Mouse (Mus musculus) heart, embryonic 11.5 days (tissue): ENCODE results near the gene Yme1l1. TPM values are rescaled to one million over a fixed set of nuclear protein-coding genes. Genes with fewer than 3 reads are reported as not detected.

Source experiments
- ATAC-seq: fragments of 200-750 bp; cut with Nextera tagmentation; replicated peaks from 2 replicates; pipeline ENCODE4 v1.8.0; 2017; ENCODE audit warnings: moderate library complexity; ENCODE audit not compliant: insufficient number of reproducible peaks, low FRiP score, low TSS enrichment
- H3K27ac ChIP-seq: fragments of 300-500 bp; sonication (generic); 2 replicates; pipeline ENCODE4 v1.5.1; 2014; ENCODE audit warnings: mild to moderate bottlenecking, low read depth, low read length
- H3K27me3 ChIP-seq: fragments of 300-500 bp; sonication (generic); 2 replicates; pipeline ENCODE4 v1.6.1; 2014; ENCODE audit warnings: mild to moderate bottlenecking, low read length, mixed read lengths; ENCODE audit not compliant: control insufficient read depth, insufficient read depth
- H3K36me3 ChIP-seq: fragments of 300-500 bp; sonication (generic); 2 replicates; pipeline ENCODE4 v1.6.1; 2014; ENCODE audit warnings: mild to moderate bottlenecking, low read length, moderate library complexity, mixed read lengths; ENCODE audit not compliant: control insufficient read depth, insufficient read depth
- H3K4me1 ChIP-seq: fragments of 300-500 bp; sonication (generic); 2 replicates; pipeline ENCODE4 v1.6.1; 2014; ENCODE audit warnings: low read length; ENCODE audit not compliant: control insufficient read depth, insufficient read depth
- H3K4me2 ChIP-seq: fragments of 300-500 bp; sonication (generic); 2 replicates; pipeline ENCODE4 v1.6.1; 2014; ENCODE audit warnings: mild to moderate bottlenecking, moderate library complexity
- H3K4me3 ChIP-seq: fragments of 300-500 bp; sonication (generic); 2 replicates; pipeline ENCODE4 v1.5.1; 2014; ENCODE audit warnings: low read depth, low read length
- H3K9ac ChIP-seq: fragments of 300-500 bp; sonication (generic); 2 replicates; pipeline ENCODE4 v1.6.1; 2014; ENCODE audit warnings: mild to moderate bottlenecking, low read depth, low read length, moderate library complexity
- H3K9me3 ChIP-seq: fragments of 300-500 bp; sonication (generic); replicated peaks from 2 replicates; pipeline ENCODE4 v1.6.1; 2016; ENCODE audit warnings: low read length; ENCODE audit not compliant: control insufficient read depth
- WGBS: fragments of 180-500 bp; shearing (Covaris S2); extraction: QIAGEN DNeasy Blood & Tissue Kit; methylation state at CpG from one replicate; pipeline ENCODE4 v1.1.7; 2014; ENCODE audit not compliant: insufficient replicate concordance; 5-methylcytosine and 5-hydroxymethylcytosine counted together
- polyA plus RNA-seq: library from polyadenylated mRNA; unstranded; fragments of >200 nt; fragmentation: Nextera tagmentation; extraction: Ambion mirVana; gene quantifications from 2 replicates; pipeline ENCODE4 v1.2.1, GENCODE M21; 2014

Yme1l1 gene
- polyA plus RNA-seq, 1 experiment from 2014 or later, result 62.5 TPM

- 77% methylated on average over 15 of the region's 15 CpGs for WGBS
- H3K4me3 ChIP-seq, result no peak within 1 kb of the TSS
- H3K27me3 ChIP-seq, result no peaks in the 10 kb centered on the region
- no peaks in the 10 kb centered on the region for H3K4me1 ChIP-seq
- H3K27ac ChIP-seq, result no peak within 1 kb of the TSS
- H3K4me2 ChIP-seq, result no peak within 1 kb of the TSS
- H3K9me3 ChIP-seq, result no peaks in the 10 kb centered on the region
- H3K9ac ChIP-seq, result no peak within 1 kb of the TSS
- H3K36me3 ChIP-seq, result no peaks in the 10 kb centered on the region
- no peak for ATAC-seq
Measured at GRCm38 (mm10) chr2:23207070-23207526, 50.9 kb downstream of the Yme1l1 start, which contains the start of gene 4931423N10Rik. Gene 4931423N10Rik (plus strand): TSS chr2:23207476.

- no peaks in the 10 kb centered on the region for H3K27me3 ChIP-seq
- H3K36me3 ChIP-seq, result no peaks in the 10 kb centered on the region
- H3K9me3 ChIP-seq, result no peaks in the 10 kb centered on the region
- H3K4me1 ChIP-seq, result no peaks in the 10 kb centered on the region
- no peak overlapping the region for H3K9ac ChIP-seq
- H3K4me3 ChIP-seq, result no peak overlapping the region
- H3K4me2 ChIP-seq, result no peak overlapping the region
- no peak overlapping the region for H3K27ac ChIP-seq
- ATAC-seq, result no peak
- 73% methylated on average over 5 of the region's 5 CpGs for WGBS
Measured at GRCm38 (mm10) chr2:23213661-23214060, 57.5 kb downstream of the Yme1l1 start.

- no peak overlapping the region for H3K4me3 ChIP-seq
- H3K4me2 ChIP-seq, result no peak overlapping the region
- WGBS, result 55% methylated on average over 6 of the region's 7 CpGs
Measured at GRCm38 (mm10) chr2:23225199-23225598, 69.0 kb downstream of the Yme1l1 start.

GRCm38 (mm10) chr2:23228463-23228862, 72.3 kb downstream of the Yme1l1 start:
- no peak for ATAC-seq
- Histone ChIP-seq H3K27ac (no peak overlapping the region), H3K9ac (no peak overlapping the region), H3K36me3 (no peaks in the 10 kb centered on the region), H3K4me3 (no peak overlapping the region), H3K9me3 (no peaks in the 10 kb centered on the region), H3K4me1 (no peaks in the 10 kb centered on the region), H3K27me3 (no peaks in the 10 kb centered on the region), H3K4me2 (no peak overlapping the region)
- WGBS, result 66% methylated on average over 2 of the region's 2 CpGs

More at GRCm38 (mm10) chr2:23225199-23225598, 69.0 kb downstream of the Yme1l1 start:
- H3K4me1 ChIP-seq, result no peaks in the 10 kb centered on the region
- H3K9ac ChIP-seq, result no peak overlapping the region
- no peaks in the 10 kb centered on the region for H3K36me3 ChIP-seq
- no peaks in the 10 kb centered on the region for H3K27me3 ChIP-seq
- no peak for ATAC-seq
- H3K9me3 ChIP-seq, result no peaks in the 10 kb centered on the region
- H3K27ac ChIP-seq, result no peak overlapping the region

GRCm38 (mm10) chr2:23234065-23234773, 78.0 kb downstream of the Yme1l1 start:
- Histone ChIP-seq H3K27ac (no peak overlapping the region), H3K4me3 (peak overlapping the region; percentile 49), H3K4me2 (peak overlapping the region; percentile 67), H3K27me3 (0 out of 2 replicates have a peak, but pooled peaks cover 3% of the 10 kb centered on the region), H3K4me1 (no peaks in the 10 kb centered on the region), H3K9ac (no peak overlapping the region), H3K9me3 (no peaks in the 10 kb centered on the region), H3K36me3 (no peaks in the 10 kb centered on the region)
- WGBS, result under 1% methylated on average over 28 of the region's 50 CpGs
- no peak; the same call in 1 of the 2 replicates for ATAC-seq

Other genes with a start within 250 kb of the Yme1l1 start
- 34.6 and 35.3 TPM in 2 replicates for gene Abi1, start 116.1 kb upstream of the Yme1l1 start, polyA plus RNA-seq
- 22.7 and 28.2 TPM in 2 replicates for gene Acbd5, start 88.2 kb upstream of the Yme1l1 start, polyA plus RNA-seq
- 8.6 and 10.2 TPM in 2 replicates for gene Mastl, start 345 bp upstream of the Yme1l1 start, polyA plus RNA-seq
- gene 4931423N10Rik, start 51.1 kb downstream of the Yme1l1 start, polyA plus RNA-seq, result not detected in 2 replicates
- gene Nxph2, start 164.9 kb downstream of the Yme1l1 start, polyA plus RNA-seq, result 0.17 TPM in 1 of 2 replicates, not detected in the other